Mouse (Mus musculus): ENCODE data around the gene Dab2.

DNA sequence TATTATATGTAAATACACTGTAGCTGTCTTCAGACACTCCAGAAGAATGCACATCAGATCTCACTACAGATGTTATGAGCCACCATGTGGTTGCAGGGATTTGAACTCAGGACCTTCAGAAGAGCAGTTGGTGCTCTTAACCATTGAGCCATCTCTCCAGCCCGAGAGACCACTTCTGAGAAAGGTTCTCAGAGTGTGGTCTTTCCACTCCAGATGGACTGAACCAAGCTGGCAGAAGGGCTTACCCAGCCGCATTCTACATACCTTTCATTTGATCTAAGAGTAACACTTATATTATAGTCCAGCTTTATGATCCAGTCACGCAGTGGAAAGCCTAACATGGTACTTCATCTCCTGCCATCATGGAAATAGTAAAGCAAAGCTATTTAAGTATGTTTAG, 92.3 kb downstream of the Dab2 start:
- no peak for TF ChIP-seq CTCF (IDR thresholded peaks at IDR 0.05; ENCODE audit: control insufficient read depth, insufficient read depth, low read length)
- TF ChIP-seq POLR2A (IDR thresholded peaks at IDR 0.05; ENCODE audit: borderline replicate concordance, control insufficient read depth, low read depth, low read length): no peak
